Mouse (Mus musculus) layer of hippocampus, adult 9-11 months (tissue): Measurements from ENCODE around the gene Chpf.

Source experiments
- DNase-seq: peaks from one replicate; pipeline ENCODE4 v3.0.0; 2022

Gene Chpf

DNA sequence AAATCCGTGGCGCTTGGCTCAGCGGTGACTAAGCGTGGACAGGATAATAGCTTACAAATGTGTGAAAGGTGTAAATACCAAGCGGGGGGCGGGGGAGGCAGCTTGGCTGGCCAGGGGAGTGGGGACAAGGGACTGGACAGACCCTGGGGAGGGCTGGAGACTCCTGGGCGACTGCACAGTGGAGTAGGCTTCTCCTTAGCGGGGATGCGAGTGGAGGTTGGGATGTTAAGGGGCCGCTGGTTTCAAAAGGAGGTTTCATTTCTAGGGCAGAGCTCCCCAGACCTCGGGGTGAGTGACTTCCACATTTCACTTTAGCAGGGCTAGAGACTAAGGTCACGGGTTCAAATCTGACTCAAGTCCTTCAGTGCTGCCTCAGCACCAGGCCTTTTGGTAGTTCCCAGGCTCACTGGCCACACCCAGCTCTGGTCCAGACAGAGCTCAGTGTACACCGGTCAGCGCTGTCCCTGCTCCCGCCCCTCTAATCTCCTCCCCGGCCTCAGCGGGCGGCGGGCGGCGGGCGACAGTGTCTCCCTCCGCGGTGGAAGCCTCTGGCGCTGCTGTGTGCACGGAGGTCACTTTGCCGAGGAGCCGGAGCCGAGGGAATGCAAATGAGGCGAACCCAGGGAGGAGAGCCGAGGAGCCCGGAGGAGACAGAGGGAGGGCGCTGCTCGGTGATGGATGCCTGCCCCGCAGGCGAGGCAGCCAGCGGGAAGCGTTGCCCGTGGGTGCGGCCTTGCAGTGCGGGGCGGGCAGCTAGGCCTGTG lies 20.9 kb downstream of the Chpf start:
- no peak for DNase-seq

GRCm38 (mm10) chr1:75457710-75458024 lies 21.4 kb downstream of the Chpf start:
- DNase-seq = no peak

DNA sequence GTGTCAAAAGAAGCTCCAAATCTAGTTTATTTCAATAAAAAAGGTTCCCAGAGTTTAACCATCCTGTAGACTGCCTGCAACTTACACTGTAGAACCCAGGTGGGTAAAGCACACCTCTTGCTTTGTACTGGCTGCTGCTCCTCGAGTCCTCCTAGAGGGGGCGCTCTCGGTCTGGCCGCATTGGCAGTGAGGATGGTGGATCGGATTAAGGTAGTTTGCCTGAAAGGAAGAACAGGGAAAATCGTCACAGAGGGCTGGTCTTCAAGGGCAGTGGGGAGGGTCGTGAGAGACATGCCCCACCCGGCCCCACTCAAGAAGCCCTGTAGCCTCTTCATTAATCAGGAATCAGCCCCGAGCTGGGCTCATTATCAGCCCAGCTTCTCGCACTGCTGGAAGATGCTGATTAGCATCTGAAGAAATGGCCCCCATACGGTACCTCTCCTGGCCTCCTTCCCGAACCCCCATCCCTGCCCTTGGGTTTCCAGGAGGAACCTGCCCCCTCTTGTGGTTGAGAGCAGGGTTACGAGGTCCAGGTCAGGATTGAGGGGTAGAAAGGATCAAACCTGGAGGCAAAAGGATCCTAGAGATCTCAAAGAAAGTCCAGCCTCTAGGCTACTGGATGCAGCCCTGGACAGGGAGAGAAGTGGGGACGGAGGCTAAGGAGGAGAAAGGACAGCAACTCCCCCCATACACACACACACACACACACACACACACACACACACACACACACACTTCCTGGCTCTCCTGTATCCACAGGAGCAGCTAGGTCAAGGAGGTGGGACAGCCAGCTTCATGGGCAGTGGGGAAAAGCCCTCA lies 22.2 kb downstream of the Chpf start:
- DNase-seq = no peak

GRCm38 (mm10) chr1:75455948-75456347 lies 23.2 kb downstream of the Chpf start:
- no peak for DNase-seq

DNA sequence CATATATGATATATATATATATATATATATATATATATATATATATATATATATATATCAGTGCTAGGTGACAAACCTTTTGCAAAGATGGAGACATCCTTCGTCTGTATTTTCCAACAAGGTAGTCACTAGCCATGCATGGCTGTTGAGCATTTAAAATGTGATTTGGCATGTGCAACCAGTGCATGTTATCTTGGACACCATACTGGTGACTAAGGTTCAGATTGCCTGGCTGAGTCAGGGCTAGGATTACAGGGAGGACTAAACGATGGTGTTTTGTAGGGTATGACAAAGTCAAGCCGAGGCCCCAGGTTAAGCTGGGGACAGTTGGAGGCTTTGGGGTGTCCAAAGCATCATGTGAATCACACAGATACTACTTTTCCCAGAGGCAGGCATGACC lies 23.7 kb downstream of the Chpf start:
- no peak for DNase-seq

GRCm38 (mm10) chr1:75451900-75452299 lies 27.2 kb downstream of the Chpf start:
- no peak for DNase-seq

DNA sequence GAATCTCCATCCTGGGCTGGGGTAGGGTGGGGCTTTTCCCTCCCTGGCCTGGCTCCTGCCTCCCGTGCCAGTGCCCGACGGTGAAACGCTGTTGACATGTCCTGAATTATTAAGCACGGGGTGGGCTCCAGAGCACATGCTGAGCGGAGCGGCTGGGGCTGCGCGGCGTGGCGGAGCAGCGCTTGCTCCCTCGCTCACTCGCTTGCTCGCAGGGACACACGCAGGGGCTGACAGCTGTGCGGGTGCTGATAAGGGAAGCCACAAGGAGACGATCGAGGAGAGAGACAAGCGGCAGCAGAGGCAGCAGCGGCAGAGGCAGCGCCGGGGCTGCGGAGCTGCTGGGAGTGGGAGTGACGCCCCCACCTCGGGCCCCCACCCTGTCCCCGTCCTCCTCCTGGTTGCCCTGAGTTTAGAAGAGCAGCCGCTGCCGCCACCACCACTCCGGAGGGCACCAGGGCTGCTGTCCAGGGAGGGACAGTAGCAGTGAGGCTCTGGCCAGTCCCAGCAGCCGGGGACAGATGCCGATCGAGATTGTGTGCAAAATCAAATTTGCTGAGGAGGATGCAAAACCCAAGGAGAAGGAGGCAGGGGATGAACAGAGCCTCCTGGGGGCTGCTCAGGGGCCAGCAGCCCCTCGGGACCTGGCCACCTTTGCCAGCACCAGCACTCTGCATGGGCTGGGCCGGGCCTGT lies 28.6 kb downstream of the Chpf start, which contains the start of gene Asic4:
Gene Asic4 (plus strand): TSS at position 123 of the 692 bp plus-strand sequence.
- no peak for DNase-seq

- no peak for DNase-seq
Measured at GRCm38 (mm10) chr1:75449377-75450135, 29.6 kb downstream of the Chpf start.

GRCm38 (mm10) chr1:75448937-75449336 lies 30.2 kb downstream of the Chpf start:
- DNase-seq = no peak

- DNase-seq = no peak
Measured at GRCm38 (mm10) chr1:75448052-75448431, 31.1 kb downstream of the Chpf start.

DNA sequence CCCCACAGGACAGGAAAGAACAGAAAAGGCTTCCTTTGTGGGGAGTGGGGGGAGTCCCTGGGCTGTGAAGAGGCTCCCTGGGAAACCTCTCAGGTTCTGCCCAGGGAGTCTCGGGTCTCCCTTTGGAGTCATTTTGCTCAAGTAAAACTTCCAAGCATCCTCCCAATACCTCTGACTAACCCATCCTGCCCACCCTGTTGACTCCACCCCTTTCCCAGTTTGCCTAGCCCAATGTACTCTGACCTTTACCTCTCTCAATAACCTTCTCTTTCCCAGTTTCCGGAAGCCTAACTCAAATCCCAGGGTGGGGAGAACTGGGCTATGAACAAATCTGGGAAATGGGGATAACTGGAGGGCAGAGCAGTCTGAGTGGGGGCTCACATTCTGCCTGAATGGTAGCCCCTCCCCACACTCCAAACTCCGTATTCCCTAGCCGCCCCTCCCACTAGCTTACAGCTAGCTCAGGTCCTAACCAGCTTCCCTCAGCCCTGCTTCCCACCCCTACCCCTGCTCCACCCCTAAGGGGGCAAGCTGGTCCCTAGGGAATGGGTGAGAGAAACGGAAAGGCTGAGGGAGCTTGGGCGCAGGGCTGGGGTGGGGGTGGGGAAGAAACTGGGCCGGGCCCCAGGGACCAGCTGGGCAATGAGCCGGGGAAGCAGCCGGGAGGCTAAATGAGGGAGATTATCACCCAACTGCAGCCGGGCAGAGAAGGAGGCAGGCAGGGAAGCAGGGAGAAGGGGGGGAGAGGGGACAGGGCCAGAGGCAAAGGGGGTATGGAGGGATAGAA lies 31.6 kb downstream of the Chpf start:
- DNase-seq = no peak

- DNase-seq = no peak
Measured at GRCm38 (mm10) chr1:75446656-75447055, 32.5 kb downstream of the Chpf start.

GRCm38 (mm10) chr1:75445751-75446611 lies 33.1 kb downstream of the Chpf start:
- peak; percentile 71 for DNase-seq

GRCm38 (mm10) chr1:75445141-75445701 lies 33.9 kb downstream of the Chpf start:
- peak; percentile 79 for DNase-seq

GRCm38 (mm10) chr1:75444208-75444607 lies 34.9 kb downstream of the Chpf start:
- DNase-seq = no peak

DNA sequence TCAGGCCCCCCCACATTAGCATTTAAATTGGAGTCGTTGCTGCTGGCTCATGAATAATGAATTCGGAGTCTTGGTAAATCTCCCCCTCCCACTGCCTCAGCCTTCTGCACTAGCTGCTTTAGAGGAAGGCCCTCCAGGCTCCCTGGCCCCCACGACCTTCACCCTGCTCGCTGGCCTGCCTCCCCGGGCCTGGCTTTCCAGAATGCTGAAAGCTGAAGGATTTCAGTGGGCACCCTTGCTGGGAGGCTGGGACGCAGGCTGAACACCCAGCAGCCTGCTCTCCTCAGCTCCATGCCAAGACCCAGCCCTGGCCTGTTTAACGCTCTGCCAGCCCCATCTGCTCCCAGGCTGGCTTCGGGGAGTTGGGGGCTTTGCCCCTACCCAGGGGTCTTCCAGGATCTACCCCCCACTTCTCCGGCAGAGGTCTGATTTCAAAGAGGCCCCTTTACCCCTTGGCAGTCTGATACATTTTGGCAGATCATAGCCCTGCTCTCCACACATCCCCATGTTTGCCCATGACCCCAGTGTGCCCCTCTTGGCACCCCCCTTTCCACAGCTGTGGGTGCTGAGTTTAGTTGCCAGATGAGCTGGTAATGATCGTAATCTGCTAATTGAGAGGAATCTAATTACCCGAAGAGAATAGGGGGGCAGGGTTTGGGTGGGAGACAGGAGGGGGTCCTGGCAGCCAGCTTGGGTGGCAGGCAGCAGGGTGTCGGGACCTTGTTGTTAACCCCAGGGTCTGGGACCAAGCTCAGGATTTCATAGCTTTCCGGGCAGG lies 35.7 kb downstream of the Chpf start:
- no peak for DNase-seq

- no peak for DNase-seq
Measured at GRCm38 (mm10) chr1:75442811-75443210, 36.3 kb downstream of the Chpf start.

DNA sequence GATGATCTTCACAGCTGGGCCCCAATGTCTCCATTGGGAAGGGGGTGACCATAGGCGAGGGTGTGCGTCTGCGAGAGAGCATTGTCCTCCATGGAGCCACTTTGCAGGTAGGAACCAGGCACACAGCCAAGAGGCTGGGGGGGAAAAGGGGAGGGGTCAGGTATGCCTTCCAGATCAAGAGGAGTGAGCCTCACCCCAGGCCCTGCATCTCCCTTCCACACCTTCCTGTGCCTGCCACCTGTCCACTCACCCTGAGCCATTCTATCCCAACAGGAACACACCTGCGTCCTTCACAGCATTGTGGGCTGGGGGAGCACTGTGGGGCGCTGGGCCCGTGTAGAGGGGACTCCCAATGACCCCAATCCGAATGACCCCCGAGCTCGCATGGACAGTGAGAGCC lies 36.9 kb downstream of the Chpf start:
- no peak for DNase-seq

DNA sequence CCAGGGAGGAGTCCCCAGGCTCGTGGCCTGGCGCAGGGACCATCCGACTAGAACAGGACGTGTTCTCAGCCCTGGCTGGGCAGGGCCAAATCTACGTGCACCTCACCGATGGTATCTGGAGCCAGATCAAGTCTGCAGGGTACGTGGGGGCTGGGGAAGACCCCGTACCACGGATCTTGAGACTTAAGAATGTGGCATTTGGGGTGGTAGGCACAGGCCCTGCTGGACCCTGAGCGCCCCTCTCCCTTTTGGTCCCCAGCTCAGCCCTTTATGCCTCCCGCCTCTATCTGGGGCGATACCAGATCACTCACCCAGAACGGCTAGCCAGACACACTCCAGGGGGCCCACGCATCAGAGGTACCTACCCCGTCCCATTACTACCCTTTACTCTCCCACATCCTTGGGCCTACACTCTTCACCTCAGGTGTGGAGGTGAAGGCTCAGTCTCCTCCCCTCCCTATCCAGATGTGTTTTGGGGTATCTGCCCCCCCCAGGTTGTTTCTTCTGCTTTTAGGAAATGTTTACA lies 37.6 kb downstream of the Chpf start:
- DNase-seq = no peak

GRCm38 (mm10) chr1:75440661-75441060 lies 38.4 kb downstream of the Chpf start:
- DNase-seq = no peak
